Mouse (Mus musculus) C2C12 (cell line): ENCODE measurements around the gene Camkmt.

Source experiments
- CEBPB ChIP-seq: IDR thresholded peaks from one replicate; pipeline ENCODE4 v1.6.1; 2011; ENCODE audit warnings: low read depth, mild to moderate bottlenecking, control low read depth, moderate library complexity
- CTCF ChIP-seq: IDR thresholded peaks from one replicate; pipeline ENCODE4 v1.5.1; 2011; ENCODE audit not compliant: control insufficient read depth, insufficient read depth, insufficient read length
- FOSL1 ChIP-seq: IDR thresholded peaks from one replicate; pipeline ENCODE4 v1.8.0; 2011; ENCODE audit warnings: mild to moderate bottlenecking, low read length; ENCODE audit not compliant: poor library complexity, insufficient read depth, severe bottlenecking
- MAX ChIP-seq: IDR thresholded peaks from one replicate; pipeline ENCODE4 v1.6.1; 2011; ENCODE audit warnings: mild to moderate bottlenecking, control low read depth
- MYOD1 ChIP-seq: IDR thresholded peaks from one replicate; pipeline ENCODE4 v1.6.1; 2011; ENCODE audit warnings: low read depth; ENCODE audit not compliant: control insufficient read depth, insufficient read length
- MYOG ChIP-seq: IDR thresholded peaks from one replicate; pipeline ENCODE4 v1.6.1; 2011; ENCODE audit not compliant: control insufficient read depth, insufficient read length; ENCODE audit errors: extremely low read depth
- USF1 ChIP-seq: IDR thresholded peaks from one replicate; pipeline ENCODE4 v1.6.1; 2011; ENCODE audit warnings: low read depth, mild to moderate bottlenecking, control low read depth, moderate library complexity

DNA sequence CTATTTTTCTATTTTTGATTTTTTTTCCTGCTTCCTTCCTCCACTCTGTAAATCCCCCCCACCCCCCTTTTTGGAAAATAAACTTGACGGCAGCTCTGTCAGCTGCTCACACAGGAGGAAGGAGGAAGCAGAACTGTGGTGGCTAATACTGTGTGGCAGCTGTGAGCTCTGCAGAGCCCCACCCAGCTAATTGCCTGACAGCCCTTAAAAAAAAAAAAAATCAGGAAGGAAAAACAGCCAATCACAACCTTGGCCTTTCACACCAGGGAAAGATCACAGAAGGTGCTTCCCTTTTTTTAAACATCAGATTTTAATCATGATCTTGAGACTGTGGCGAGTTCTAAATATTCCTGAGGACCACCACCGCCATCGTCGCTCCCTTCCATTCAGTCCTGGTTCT lies 305.1 kb downstream of the Camkmt start:
- TF ChIP-seq CTCF: no peak
- TF ChIP-seq CEBPB: no peak
- no peak for TF ChIP-seq MYOD1
- no peak for TF ChIP-seq MAX
- TF ChIP-seq USF1: no peak
- TF ChIP-seq FOSL1: no peak
- TF ChIP-seq MYOG: no peak
